Mouse (Mus musculus): ENCODE data around the gene Baiap2l1. TPM values are rescaled to one million over a fixed set of nuclear protein-coding genes. Genes with fewer than 3 reads are reported as not detected.
"Not testable (repeated sequence)": the region's sequence is repeated elsewhere in the genome, so short reads cannot be mapped to it uniquely, and the experiment has no call there.

The Baiap2l1 gene
- total RNA-seq, 2 experiments from 2014 or later = 0.35 to 0.41 TPM

- intact Hi-C loops (cut with DNase I) = no loop called here
- H3K4me3 ChIP-seq = no peak overlapping the region
These were observed 19.1 kb downstream of the Baiap2l1 start for GRCm38 (mm10) chr5:144338787-144339186.

GRCm38 (mm10) chr5:144335357-144335756 lies 22.6 kb downstream of the Baiap2l1 start:
- H3K4me3 ChIP-seq; DNase-seq (ENCODE audit: extremely low spot score in 1 of 2, low spot score in 2 of 2); H3K27ac ChIP-seq; intact Hi-C loops (cut with DNase I): not testable (repeated sequence)

More at GRCm38 (mm10) chr5:144338787-144339186, 19.1 kb downstream of the Baiap2l1 start:
- no peak overlapping the region for H3K27ac ChIP-seq
- TF ChIP-seq CTCF (IDR thresholded peaks at IDR 0.05) = no peak
- DNase-seq (ENCODE audit: extremely low spot score in 1 of 2, low spot score in 2 of 2) = no peak

- intact Hi-C loops (cut with DNase I) = no loop called here
- TF ChIP-seq CTCF (IDR thresholded peaks at IDR 0.05) = no peak
- Histone ChIP-seq H3K27ac (no peak overlapping the region), H3K4me3 (no peak overlapping the region)
- DNase-seq (ENCODE audit: extremely low spot score in 1 of 2, low spot score in 2 of 2) = no peak
These were observed 23.9 kb downstream of the Baiap2l1 start for GRCm38 (mm10) chr5:144334010-144334409.

- Histone ChIP-seq H3K4me3 (no peak overlapping the region), H3K27ac (no peak overlapping the region)
- no peak for DNase-seq (ENCODE audit: extremely low spot score in 1 of 2, low spot score in 2 of 2)
- TF ChIP-seq CTCF (IDR thresholded peaks at IDR 0.05) = no peak
- intact Hi-C loops (cut with DNase I) = no loop called here
These were observed 35.2 kb downstream of the Baiap2l1 start for GRCm38 (mm10) chr5:144322717-144323116.

GRCm38 (mm10) chr5:144321681-144322080 lies 36.2 kb downstream of the Baiap2l1 start:
- no peak for DNase-seq (ENCODE audit: extremely low spot score in 1 of 2, low spot score in 2 of 2)
- intact Hi-C loops (cut with DNase I) = no loop called here
- no peak for TF ChIP-seq CTCF (IDR thresholded peaks at IDR 0.05)
- Histone ChIP-seq H3K4me3 (no peak overlapping the region), H3K27ac (no peak overlapping the region)

- H3K4me3 ChIP-seq = no peak overlapping the region
- no peak overlapping the region for H3K27ac ChIP-seq
- intact Hi-C loops (cut with DNase I) = no loop called here
- TF ChIP-seq CTCF (IDR thresholded peaks at IDR 0.05) = no peak
- DNase-seq (ENCODE audit: extremely low spot score in 1 of 2, low spot score in 2 of 2) = no peak
These were observed 39.6 kb downstream of the Baiap2l1 start for GRCm38 (mm10) chr5:144318286-144318685.

- no peak for TF ChIP-seq CTCF (IDR thresholded peaks at IDR 0.05)
- Histone ChIP-seq H3K27ac (no peak overlapping the region), H3K4me3 (no peak overlapping the region)
- intact Hi-C loops (cut with DNase I) = no loop called here
- no peak for DNase-seq (ENCODE audit: extremely low spot score in 1 of 2, low spot score in 2 of 2)
These were observed 40.5 kb downstream of the Baiap2l1 start for GRCm38 (mm10) chr5:144317426-144317825.

GRCm38 (mm10) chr5:144316442-144316841 lies 41.5 kb downstream of the Baiap2l1 start:
- no peak overlapping the region for H3K27ac ChIP-seq
- H3K4me3 ChIP-seq = no peak overlapping the region
- intact Hi-C loops (cut with DNase I) = no loop called here
- no peak for TF ChIP-seq CTCF (IDR thresholded peaks at IDR 0.05)
- no peak for DNase-seq (ENCODE audit: extremely low spot score in 1 of 2, low spot score in 2 of 2)

- Histone ChIP-seq H3K27ac (no peak overlapping the region), H3K4me3 (no peak overlapping the region)
- no peak for DNase-seq (ENCODE audit: extremely low spot score in 1 of 2, low spot score in 2 of 2)
- intact Hi-C loops (cut with DNase I) = no loop called here
- no peak for TF ChIP-seq CTCF (IDR thresholded peaks at IDR 0.05)
These were observed 43.0 kb downstream of the Baiap2l1 start for GRCm38 (mm10) chr5:144314731-144315494.

- Histone ChIP-seq H3K4me3 (no peak overlapping the region), H3K27ac (no peak overlapping the region)
- no peak for TF ChIP-seq CTCF (IDR thresholded peaks at IDR 0.05)
- DNase-seq (ENCODE audit: extremely low spot score in 1 of 2, low spot score in 2 of 2) = no peak
- intact Hi-C loops (cut with DNase I) = no loop called here
These were observed 44.6 kb downstream of the Baiap2l1 start for GRCm38 (mm10) chr5:144313335-144313734.

GRCm38 (mm10) chr5:144312183-144312582 lies 45.7 kb downstream of the Baiap2l1 start:
- DNase-seq (ENCODE audit: extremely low spot score in 1 of 2, low spot score in 2 of 2) = no peak
- no peak for TF ChIP-seq CTCF (IDR thresholded peaks at IDR 0.05)
- intact Hi-C loops (cut with DNase I) = no loop called here
- no peak overlapping the region for H3K27ac ChIP-seq
- H3K4me3 ChIP-seq = no peak overlapping the region

GRCm38 (mm10) chr5:144308929-144309328 lies 49.0 kb downstream of the Baiap2l1 start:
- no peak for DNase-seq (ENCODE audit: extremely low spot score in 1 of 2, low spot score in 2 of 2)
- H3K27ac ChIP-seq = no peak overlapping the region
- H3K4me3 ChIP-seq = no peak overlapping the region
- TF ChIP-seq CTCF (IDR thresholded peaks at IDR 0.05) = no peak
- intact Hi-C loops (cut with DNase I) = no loop called here

GRCm38 (mm10) chr5:144303071-144303470 lies 54.8 kb downstream of the Baiap2l1 start:
- no peak overlapping the region for H3K27ac ChIP-seq

More at GRCm38 (mm10) chr5:144303071-144303470, 54.8 kb downstream of the Baiap2l1 start:
- no peak for DNase-seq (ENCODE audit: extremely low spot score in 1 of 2, low spot score in 2 of 2)
- no peak for TF ChIP-seq CTCF (IDR thresholded peaks at IDR 0.05)
- intact Hi-C loops (cut with DNase I) = no loop called here
- H3K4me3 ChIP-seq = no peak overlapping the region
